Mouse (Mus musculus) liver, adult (tissue): ENCODE results near the gene Acot13.

ENCODE experiments used
- GATA4 ChIP-seq: IDR thresholded peaks from 2 replicates; pipeline ENCODE4 v1.6.1; 2014; ENCODE audit warnings: mild to moderate bottlenecking, low read length; ENCODE audit not compliant: insufficient replicate concordance

Acot13 gene

GRCm38 (mm10) chr13:24778026-24778425, 53.3 kb downstream of the Acot13 start:
- no peak for TF ChIP-seq GATA4

- no peak for TF ChIP-seq GATA4
These were observed 55.0 kb downstream of the Acot13 start for GRCm38 (mm10) chr13:24776146-24776844.
